Mouse (Mus musculus): Measurements from ENCODE around the gene Maco1. TPM values are rescaled to one million over a fixed set of nuclear protein-coding genes. Genes with fewer than 3 reads are reported as not detected.

Maco1 gene
- polyA plus RNA-seq, 1 experiment from 2014 or later = 19.0 TPM

DNA sequence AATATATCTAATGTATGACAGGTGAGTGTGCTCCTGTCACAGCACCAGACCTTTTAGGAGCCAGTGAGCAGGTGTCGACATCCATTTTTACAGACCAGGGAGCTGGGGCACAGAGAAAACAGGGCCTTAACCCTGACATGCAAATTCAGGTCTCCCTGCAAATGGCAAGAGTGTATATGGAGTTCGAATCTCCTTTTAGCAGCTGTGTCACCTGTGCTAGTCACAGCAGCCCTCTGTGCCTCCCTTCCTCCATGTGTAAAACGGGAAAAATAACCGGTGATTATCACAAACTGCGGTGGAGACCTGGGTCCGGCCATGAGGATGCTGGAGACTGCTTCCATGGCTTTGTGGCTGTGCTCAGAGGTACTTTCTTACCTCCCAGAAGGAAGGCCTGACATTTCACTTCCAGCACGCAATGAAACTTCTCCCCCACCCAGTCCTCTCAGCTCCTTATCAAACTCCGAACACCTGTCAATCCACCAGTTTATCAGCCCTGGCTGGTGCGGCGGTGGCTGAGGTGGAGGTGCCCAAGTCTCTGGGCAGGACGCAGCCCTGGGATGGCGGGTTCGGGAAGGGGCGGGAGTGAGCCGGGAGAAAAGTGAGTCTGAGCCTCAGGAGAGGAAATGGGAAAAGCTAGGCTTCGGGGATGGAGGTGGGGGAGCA is 16.1 kb upstream of the Maco1 start:
- Histone ChIP-seq H3K27ac (ENCODE audit: low read depth, low read length) (no peak overlapping the region), H3K9ac (ENCODE audit: low read depth, low read length) (no peak overlapping the region), H3K4me1 (replicated peaks; ENCODE audit: control insufficient read depth, insufficient read depth, low read length) (no peaks in the 10 kb centered on the region), H3K4me3 (ENCODE audit: low read depth, low read length) (no peak overlapping the region), H3K4me2 (replicated peaks; ENCODE audit: low read depth) (peak overlapping the region; percentile 48), H3K27me3 (replicated peaks; ENCODE audit: control insufficient read depth, insufficient read depth, low read length) (0 out of 2 replicates have a peak, but pooled peaks cover 10% of the 10 kb centered on the region), H3K9me3 (ENCODE audit: control insufficient read depth) (no peaks in the 10 kb centered on the region), H3K36me3 (ENCODE audit: control insufficient read depth, insufficient read depth) (no peaks in the 10 kb centered on the region)
- no peak for ATAC-seq
- no peak for TF ChIP-seq CTCF (IDR thresholded peaks at IDR 0.05; ENCODE audit: low read depth)
- WGBS = 12% methylated on average over 16 of the region's 16 CpGs

DNA sequence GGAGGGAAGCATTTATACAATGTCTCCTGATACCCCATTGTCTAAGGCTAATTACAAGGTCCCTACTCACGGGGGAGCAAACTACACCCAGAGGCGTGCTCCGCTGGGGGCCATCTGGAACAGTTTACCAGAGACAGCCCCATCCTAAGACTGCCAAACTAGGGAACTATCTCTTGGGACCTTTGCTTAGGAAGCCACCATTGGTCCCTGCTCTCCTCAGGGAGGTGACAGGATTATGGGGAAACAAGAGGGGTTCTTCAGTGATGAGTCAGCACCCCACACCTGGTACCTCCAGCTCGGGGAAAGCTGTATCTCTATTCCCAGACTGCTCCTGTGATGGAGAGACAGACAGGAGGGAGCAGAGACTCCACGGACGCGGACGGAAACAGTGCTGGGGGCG is 15.3 kb upstream of the Maco1 start:
- H3K4me1 ChIP-seq (replicated peaks; ENCODE audit: control insufficient read depth, insufficient read depth, low read length) = no peaks in the 10 kb centered on the region
- no peak for ATAC-seq
- H3K9ac ChIP-seq (ENCODE audit: low read depth, low read length) = no peak overlapping the region
- 37% methylated on average over 9 of the region's 9 CpGs for WGBS
- TF ChIP-seq CTCF (IDR thresholded peaks at IDR 0.05; ENCODE audit: low read depth) = no peak
- 0 out of 2 replicates have a peak, but pooled peaks cover 10% of the 10 kb centered on the region for H3K27me3 ChIP-seq (replicated peaks; ENCODE audit: control insufficient read depth, insufficient read depth, low read length)
- no peaks in the 10 kb centered on the region for H3K36me3 ChIP-seq (ENCODE audit: control insufficient read depth, insufficient read depth)
- no peaks in the 10 kb centered on the region for H3K9me3 ChIP-seq (ENCODE audit: control insufficient read depth)
- no peak overlapping the region for H3K4me2 ChIP-seq (replicated peaks; ENCODE audit: low read depth)
- no peak overlapping the region for H3K4me3 ChIP-seq (ENCODE audit: low read depth, low read length)
- no peak overlapping the region for H3K27ac ChIP-seq (ENCODE audit: low read depth, low read length)

DNA sequence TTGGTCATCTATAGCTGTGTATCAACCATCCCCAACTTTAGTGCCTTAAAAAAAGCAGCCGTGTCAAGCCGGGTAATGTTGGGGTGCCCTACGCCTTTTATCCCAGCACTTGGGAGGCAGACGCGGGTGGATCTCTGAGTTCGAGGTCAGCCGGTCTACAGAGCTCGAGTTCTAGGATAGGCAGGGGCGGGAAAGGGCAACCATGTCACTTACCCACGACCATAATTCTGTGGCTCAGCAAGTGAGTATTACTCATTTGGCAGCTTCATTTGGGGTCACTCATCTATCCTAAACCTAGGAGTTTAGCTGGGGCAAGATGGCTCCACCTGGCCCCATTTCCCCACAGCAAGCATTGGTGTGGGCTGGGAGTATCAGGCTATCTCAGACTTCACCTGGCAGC is 14.9 kb upstream of the Maco1 start:
- ATAC-seq = no peak

DNA sequence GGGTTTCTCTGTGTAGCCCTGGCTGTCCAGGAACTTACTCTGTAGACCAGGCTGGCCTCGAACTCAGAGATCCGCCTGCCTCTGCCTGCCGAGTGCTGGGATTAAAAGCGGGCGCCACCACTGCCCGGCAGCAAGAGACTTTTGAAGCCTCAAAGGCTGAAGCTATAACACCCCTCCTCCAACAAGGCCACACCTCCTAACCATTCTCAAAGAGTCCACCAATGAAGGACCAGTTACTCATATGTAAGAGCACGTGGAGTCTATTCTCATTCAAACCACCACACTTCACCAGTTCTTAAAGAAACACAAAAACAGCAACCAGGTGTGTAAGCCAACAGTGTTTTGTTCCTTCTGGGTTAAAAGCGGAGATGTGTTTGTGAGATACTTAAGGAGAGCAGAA is 14.5 kb upstream of the Maco1 start:
- Histone ChIP-seq H3K9ac (ENCODE audit: low read depth, low read length) (no peak overlapping the region), H3K4me1 (replicated peaks; ENCODE audit: control insufficient read depth, insufficient read depth, low read length) (no peaks in the 10 kb centered on the region), H3K27me3 (replicated peaks; ENCODE audit: control insufficient read depth, insufficient read depth, low read length) (0 out of 2 replicates have a peak, but pooled peaks cover 10% of the 10 kb centered on the region), H3K36me3 (ENCODE audit: control insufficient read depth, insufficient read depth) (no peaks in the 10 kb centered on the region), H3K9me3 (ENCODE audit: control insufficient read depth) (no peaks in the 10 kb centered on the region), H3K4me2 (replicated peaks; ENCODE audit: low read depth) (no peak overlapping the region), H3K4me3 (ENCODE audit: low read depth, low read length) (no peak overlapping the region), H3K27ac (ENCODE audit: low read depth, low read length) (no peak overlapping the region)
- no peak for TF ChIP-seq CTCF (IDR thresholded peaks at IDR 0.05; ENCODE audit: low read depth)
- ATAC-seq = no peak
- 90% methylated on average over 8 of the region's 8 CpGs for WGBS

More for the DNA sequence above, 14.9 kb upstream of the Maco1 start:
- H3K9ac ChIP-seq (ENCODE audit: low read depth, low read length) = no peak overlapping the region
- no peaks in the 10 kb centered on the region for H3K9me3 ChIP-seq (ENCODE audit: control insufficient read depth)
- no peak overlapping the region for H3K4me3 ChIP-seq (ENCODE audit: low read depth, low read length)
- no peak overlapping the region for H3K4me2 ChIP-seq (replicated peaks; ENCODE audit: low read depth)
- H3K27ac ChIP-seq (ENCODE audit: low read depth, low read length) = no peak overlapping the region
- WGBS = 88% methylated on average over 10 of the region's 10 CpGs
- 0 out of 2 replicates have a peak, but pooled peaks cover 10% of the 10 kb centered on the region for H3K27me3 ChIP-seq (replicated peaks; ENCODE audit: control insufficient read depth, insufficient read depth, low read length)
- no peak for TF ChIP-seq CTCF (IDR thresholded peaks at IDR 0.05; ENCODE audit: low read depth)
- no peaks in the 10 kb centered on the region for H3K36me3 ChIP-seq (ENCODE audit: control insufficient read depth, insufficient read depth)
- H3K4me1 ChIP-seq (replicated peaks; ENCODE audit: control insufficient read depth, insufficient read depth, low read length) = no peaks in the 10 kb centered on the region

DNA sequence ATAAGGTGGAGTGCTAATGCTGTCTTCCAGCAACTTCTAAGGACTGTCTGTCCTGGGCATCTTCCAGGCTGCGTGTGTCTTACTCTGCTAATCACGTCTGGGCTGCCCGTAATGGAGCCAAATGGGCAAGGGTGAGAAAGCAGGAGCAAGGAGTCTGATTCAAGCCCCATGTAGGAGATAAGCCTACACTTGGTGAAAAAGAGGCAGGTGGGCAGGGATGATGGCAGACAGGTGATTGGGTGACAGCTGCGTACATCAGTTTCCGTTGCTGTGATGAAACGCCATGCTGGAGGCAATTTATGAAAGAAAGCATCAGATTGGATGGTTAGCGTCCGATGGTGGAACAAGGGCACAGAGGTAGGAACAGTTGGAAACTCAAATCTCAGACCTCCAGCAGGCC is 14.1 kb upstream of the Maco1 start:
- no peak for TF ChIP-seq CTCF (IDR thresholded peaks at IDR 0.05; ENCODE audit: low read depth)
- Histone ChIP-seq H3K9me3 (ENCODE audit: control insufficient read depth) (no peaks in the 10 kb centered on the region), H3K36me3 (ENCODE audit: control insufficient read depth, insufficient read depth) (no peaks in the 10 kb centered on the region), H3K4me3 (ENCODE audit: low read depth, low read length) (no peak overlapping the region), H3K4me2 (replicated peaks; ENCODE audit: low read depth) (no peak overlapping the region), H3K9ac (ENCODE audit: low read depth, low read length) (no peak overlapping the region), H3K4me1 (replicated peaks; ENCODE audit: control insufficient read depth, insufficient read depth, low read length) (no peaks in the 10 kb centered on the region), H3K27me3 (replicated peaks; ENCODE audit: control insufficient read depth, insufficient read depth, low read length) (0 out of 2 replicates have a peak, but pooled peaks cover 10% of the 10 kb centered on the region), H3K27ac (ENCODE audit: low read depth, low read length) (no peak overlapping the region)
- WGBS = 94% methylated on average over 8 of the region's 8 CpGs
- no peak for ATAC-seq

DNA sequence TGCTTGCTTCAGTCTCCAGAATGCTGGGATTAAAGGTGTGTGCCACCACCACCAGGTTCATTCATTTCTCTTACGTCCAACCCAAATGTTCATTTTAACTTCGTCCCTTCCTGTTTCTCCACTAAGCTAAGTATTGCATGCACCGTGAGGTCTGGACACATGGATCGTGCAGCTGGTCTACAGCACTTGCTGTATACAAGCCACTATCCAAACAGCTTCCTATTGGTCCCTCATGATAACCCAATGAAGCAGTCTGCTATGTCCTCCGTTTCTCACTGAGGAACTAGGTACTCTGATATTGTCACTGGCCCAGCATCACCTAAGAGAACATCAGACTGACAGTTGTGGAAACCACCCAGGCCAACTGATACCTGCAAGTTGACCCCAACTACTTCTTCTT is 12.6 kb upstream of the Maco1 start:
- no peak for ATAC-seq
- H3K9ac ChIP-seq (ENCODE audit: low read depth, low read length) = no peak overlapping the region
- H3K9me3 ChIP-seq (ENCODE audit: control insufficient read depth) = no peaks in the 10 kb centered on the region
- no peaks in the 10 kb centered on the region for H3K36me3 ChIP-seq (ENCODE audit: control insufficient read depth, insufficient read depth)
- H3K4me2 ChIP-seq (replicated peaks; ENCODE audit: low read depth) = no peak overlapping the region
- no peak for TF ChIP-seq CTCF (IDR thresholded peaks at IDR 0.05; ENCODE audit: low read depth)
- no peak overlapping the region for H3K27ac ChIP-seq (ENCODE audit: low read depth, low read length)
- H3K27me3 ChIP-seq (replicated peaks; ENCODE audit: control insufficient read depth, insufficient read depth, low read length) = 0 out of 2 replicates have a peak, but pooled peaks cover 10% of the 10 kb centered on the region
- H3K4me1 ChIP-seq (replicated peaks; ENCODE audit: control insufficient read depth, insufficient read depth, low read length) = no peaks in the 10 kb centered on the region
- H3K4me3 ChIP-seq (ENCODE audit: low read depth, low read length) = no peak overlapping the region
- 78% methylated on average over 5 of the region's 5 CpGs for WGBS
